Mouse (Mus musculus) cerebellum, postnatal 10 days (tissue): Measurements from ENCODE around the gene Camk1.

Experiments used
- DNase-seq, 2 experiments: peaks; one replicate each; pipeline ENCODE4 v3.0.0; 2021; ENCODE audit warnings: mixed read lengths in 2 of 2

Camk1 gene

GRCm38 (mm10) chr6:113302258-113302657, 41.5 kb downstream of the Camk1 start:
- peak; percentile 30 to 53 for DNase-seq

- no peak for DNase-seq
Measured at GRCm38 (mm10) chr6:113301350-113301749, 42.4 kb downstream of the Camk1 start.

- no peak for DNase-seq
Measured at GRCm38 (mm10) chr6:113296639-113297038, 47.1 kb downstream of the Camk1 start.

- no peak for DNase-seq
Measured at GRCm38 (mm10) chr6:113296046-113296445, 47.7 kb downstream of the Camk1 start.

GRCm38 (mm10) chr6:113292938-113293337, 50.8 kb downstream of the Camk1 start:
- DNase-seq, result no peak

- peak; percentile 26 to 36 for DNase-seq
Measured at GRCm38 (mm10) chr6:113290346-113290745, 53.4 kb downstream of the Camk1 start.

GRCm38 (mm10) chr6:113289346-113289745, 54.4 kb downstream of the Camk1 start:
- no peak for DNase-seq

GRCm38 (mm10) chr6:113287236-113287635, 56.5 kb downstream of the Camk1 start:
- no peak for DNase-seq

GRCm38 (mm10) chr6:113286316-113286715, 57.5 kb downstream of the Camk1 start:
- no peak for DNase-seq

GRCm38 (mm10) chr6:113284931-113285330, 58.9 kb downstream of the Camk1 start:
- DNase-seq, result no peak
